Mouse (Mus musculus) forebrain, postnatal 0 days (tissue): ENCODE measurements around the gene Ndufa11. TPM values are rescaled to one million over a fixed set of nuclear protein-coding genes. Genes with fewer than 3 reads are reported as not detected.

ENCODE experiments used
- ATAC-seq: fragments of 200-750 bp; cut with Nextera tagmentation; 2 replicates; pipeline ENCODE4 v1.8.0; 2017; ENCODE audit warnings: mild to moderate bottlenecking, moderate library complexity
- DNase-seq: peaks from one replicate; pipeline ENCODE4 v3.0.0-alpha.2; 2015
- H3K27ac ChIP-seq: fragments of 300-500 bp; sonication (generic); 2 replicates; pipeline ENCODE4 v1.5.1; 2014; ENCODE audit warnings: low read depth, mild to moderate bottlenecking, antibody characterized with exemption, low read length, moderate library complexity, mixed read lengths
- H3K27me3 ChIP-seq: fragments of 300-500 bp; sonication (generic); 2 replicates; pipeline ENCODE4 v1.6.1; 2014; ENCODE audit warnings: mild to moderate bottlenecking, low read length, mixed read lengths; ENCODE audit not compliant: insufficient read depth
- H3K36me3 ChIP-seq: fragments of 300-500 bp; sonication (generic); 2 replicates; pipeline ENCODE4 v1.6.1; 2014; ENCODE audit warnings: mild to moderate bottlenecking, moderate library complexity; ENCODE audit not compliant: insufficient read depth
- H3K4me1 ChIP-seq: fragments of 300-500 bp; sonication (generic); 2 replicates; pipeline ENCODE4 v1.6.1; 2014; ENCODE audit warnings: antibody characterized with exemption; ENCODE audit not compliant: insufficient read depth
- H3K4me2 ChIP-seq: fragments of 300-500 bp; sonication (generic); 2 replicates; pipeline ENCODE4 v1.6.1; 2014; ENCODE audit warnings: low read depth, mild to moderate bottlenecking, moderate library complexity
- H3K4me3 ChIP-seq: fragments of 300-500 bp; sonication (generic); 2 replicates; pipeline ENCODE4 v1.5.1; 2014; ENCODE audit warnings: low read depth, low read length, mixed read lengths
- H3K9ac ChIP-seq: fragments of 300-500 bp; sonication (generic); 2 replicates; pipeline ENCODE4 v1.6.1; 2014; ENCODE audit warnings: mild to moderate bottlenecking
- H3K9me3 ChIP-seq: fragments of 300-500 bp; sonication (generic); 2 replicates; pipeline ENCODE4 v1.6.1; 2016; ENCODE audit warnings: low read length
- CTCF ChIP-seq: sonication (generic); IDR thresholded peaks from 2 replicates; pipeline ENCODE4 v1.5.1; 2016; ENCODE audit warnings: antibody characterized with exemption, control low read depth, low read depth
- WGBS: fragments of 180-500 bp; shearing (Covaris S2); extraction: QIAGEN DNeasy Blood & Tissue Kit; methylation state at CpG from one replicate; pipeline ENCODE4 v1.1.7; 2014; 5-methylcytosine and 5-hydroxymethylcytosine counted together
- polyA plus RNA-seq: library from polyadenylated mRNA; unstranded; fragments of >200 nt; fragmentation: Nextera tagmentation; extraction: Ambion mirVana; gene quantifications from 2 replicates; pipeline ENCODE4 v1.2.1, GENCODE M21; 2015
- total RNA-seq: library from RNA; depleted of rRNA; stranded (reverse); fragments of >200 nt; gene quantifications from 2 replicates; pipeline ENCODE4 v1.2.3, GENCODE M21; 2014; rRNA removed

Ndufa11 gene
- total RNA-seq, result 191 TPM in 2 replicates
- polyA plus RNA-seq, result 576 and 730 TPM in 2 replicates

DNA sequence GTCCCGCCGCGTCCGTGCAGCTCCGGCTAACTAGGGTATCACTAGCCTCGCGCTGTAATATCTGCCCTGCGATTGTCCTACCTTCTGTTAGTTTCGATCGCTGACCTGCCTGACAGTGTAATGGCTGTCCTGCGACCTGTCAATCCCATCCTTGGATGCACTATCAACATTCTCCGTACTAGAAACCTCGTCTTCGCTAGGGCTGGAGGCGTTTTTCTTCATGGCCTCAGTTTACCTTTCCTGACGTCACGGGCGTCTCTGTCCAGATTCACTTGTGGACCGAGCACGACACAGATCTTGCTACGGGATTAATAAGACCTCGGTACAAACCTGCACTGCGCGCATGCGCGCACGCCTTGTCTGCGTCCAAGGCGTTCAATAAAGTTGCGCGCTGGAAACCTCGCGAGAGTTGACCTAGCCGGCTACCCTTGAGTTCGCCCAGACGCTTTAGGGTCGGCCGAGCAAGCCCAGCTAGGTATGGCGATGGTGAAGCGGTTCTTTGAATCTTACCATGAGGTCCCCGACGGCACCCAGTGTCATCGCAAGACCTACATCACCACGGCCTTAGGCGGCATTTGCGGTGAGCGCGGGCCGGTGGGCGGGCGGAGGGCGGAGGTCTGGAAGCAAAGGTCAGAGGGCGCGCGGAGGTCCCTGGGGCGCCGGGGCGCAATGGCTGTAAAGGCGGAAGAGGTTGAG is at the start of gene Ndufa11, which contains the start of gene Vmac:
Gene Ndufa11, plus strand, starts transcription at position 405 of the 696 bp plus-strand sequence.
Gene Vmac, minus strand, starts transcription at position 660 of the 696 bp plus-strand sequence.
- peak; percentile 75 for ATAC-seq
- Histone ChIP-seq H3K4me2 (peak within 1 kb of the TSS; percentile 68), H3K27me3 (no peaks in the 10 kb centered on the region), H3K9ac (peak within 1 kb of the TSS; percentile 90), H3K4me3 (peak within 1 kb of the TSS; percentile 72), H3K9me3 (no peaks in the 10 kb centered on the region), H3K27ac (peak within 1 kb of the TSS; percentile 87), H3K4me1 (peaks cover 18% of the 10 kb centered on the region), H3K36me3 (peaks cover 22% of the 10 kb centered on the region)
- DNase-seq, result peak; percentile 99
- no peak for TF ChIP-seq CTCF
- under 1% methylated on average over 59 of the region's 59 CpGs for WGBS

DNA sequence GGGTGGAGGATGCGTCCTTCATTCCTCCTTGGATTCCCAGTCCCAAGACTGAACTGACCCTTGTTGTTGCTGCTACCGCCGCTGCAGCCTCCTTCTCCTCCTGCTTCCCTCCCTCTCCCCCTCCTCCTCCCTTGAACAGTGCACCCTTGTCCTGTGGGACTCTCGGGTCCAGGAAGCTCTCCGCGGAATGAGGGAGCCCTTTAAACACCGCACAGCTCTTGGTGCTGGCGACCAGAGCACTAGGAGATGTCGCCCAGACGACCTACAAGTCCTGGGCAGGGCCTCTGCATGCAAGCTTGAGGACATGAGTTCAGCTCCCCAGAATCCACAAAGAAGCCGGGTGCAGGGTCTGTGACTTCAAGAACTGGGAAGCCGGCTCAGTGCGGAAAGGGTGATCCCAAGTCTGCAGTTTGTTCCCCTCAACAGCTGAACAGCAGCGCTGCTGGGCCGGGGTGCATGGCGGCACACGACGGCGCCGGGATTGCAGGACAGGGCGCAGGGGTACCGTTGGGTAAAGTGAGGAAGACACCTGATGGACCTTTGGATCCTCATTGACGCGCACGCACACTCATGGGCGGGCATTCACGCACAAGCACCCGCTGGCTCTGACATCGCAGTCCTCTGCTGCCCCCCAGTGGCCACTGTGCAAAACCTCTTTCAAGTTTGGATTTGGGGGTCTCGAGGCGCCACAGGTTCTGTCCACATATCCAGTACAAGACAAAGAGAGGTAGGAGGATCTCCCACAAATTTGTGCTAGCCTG is 49.0 kb upstream of the Ndufa11 start:
- Histone ChIP-seq H3K9ac (peak overlapping the region; percentile 38; the same call in 1 of the 2 replicates), H3K27me3 (no peaks in the 10 kb centered on the region; the same call in 1 of the 2 replicates), H3K4me1 (no peaks in the 10 kb centered on the region), H3K4me3 (peak overlapping the region; percentile 41), H3K4me2 (peak overlapping the region; percentile 72), H3K27ac (no peak overlapping the region), H3K9me3 (no peaks in the 10 kb centered on the region), H3K36me3 (no peaks in the 10 kb centered on the region)
- WGBS, result 4% methylated on average over 31 of the region's 31 CpGs
- DNase-seq (peak; percentile 90), ATAC-seq (peak; percentile 28)
- peak; percentile 94 for TF ChIP-seq CTCF

DNA sequence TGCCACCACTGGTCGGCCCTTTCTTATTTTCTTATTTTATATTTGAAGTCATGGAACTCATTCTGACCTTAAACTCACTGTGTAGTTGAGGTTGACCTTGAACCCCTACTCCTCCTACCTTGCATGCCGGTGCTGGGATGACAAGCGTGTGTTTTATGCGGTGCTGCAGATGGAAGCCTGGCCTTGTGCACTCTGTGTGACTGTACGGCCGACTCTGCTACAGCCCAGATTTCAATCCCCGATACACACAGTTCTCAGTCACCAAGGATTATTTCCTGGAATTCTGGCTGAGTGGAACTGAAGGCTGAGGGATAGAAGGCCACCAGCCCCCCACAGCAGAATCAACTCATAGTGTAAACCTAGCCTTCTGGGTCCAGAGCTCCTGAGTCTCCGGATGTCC is 47.8 kb upstream of the Ndufa11 start:
- no peak for ATAC-seq
- no peak for DNase-seq
- H3K4me3 ChIP-seq, result no peak overlapping the region
- 82% methylated on average over 8 of the region's 8 CpGs for WGBS
- no peak overlapping the region for H3K27ac ChIP-seq
- no peak for TF ChIP-seq CTCF
- no peak overlapping the region for H3K4me2 ChIP-seq
- H3K4me1 ChIP-seq, result peaks cover 8% of the 10 kb centered on the region
- no peaks in the 10 kb centered on the region for H3K36me3 ChIP-seq
- no peak overlapping the region for H3K9ac ChIP-seq
- H3K27me3 ChIP-seq, result no peaks in the 10 kb centered on the region; the same call in 1 of the 2 replicates
- H3K9me3 ChIP-seq, result no peaks in the 10 kb centered on the region

DNA sequence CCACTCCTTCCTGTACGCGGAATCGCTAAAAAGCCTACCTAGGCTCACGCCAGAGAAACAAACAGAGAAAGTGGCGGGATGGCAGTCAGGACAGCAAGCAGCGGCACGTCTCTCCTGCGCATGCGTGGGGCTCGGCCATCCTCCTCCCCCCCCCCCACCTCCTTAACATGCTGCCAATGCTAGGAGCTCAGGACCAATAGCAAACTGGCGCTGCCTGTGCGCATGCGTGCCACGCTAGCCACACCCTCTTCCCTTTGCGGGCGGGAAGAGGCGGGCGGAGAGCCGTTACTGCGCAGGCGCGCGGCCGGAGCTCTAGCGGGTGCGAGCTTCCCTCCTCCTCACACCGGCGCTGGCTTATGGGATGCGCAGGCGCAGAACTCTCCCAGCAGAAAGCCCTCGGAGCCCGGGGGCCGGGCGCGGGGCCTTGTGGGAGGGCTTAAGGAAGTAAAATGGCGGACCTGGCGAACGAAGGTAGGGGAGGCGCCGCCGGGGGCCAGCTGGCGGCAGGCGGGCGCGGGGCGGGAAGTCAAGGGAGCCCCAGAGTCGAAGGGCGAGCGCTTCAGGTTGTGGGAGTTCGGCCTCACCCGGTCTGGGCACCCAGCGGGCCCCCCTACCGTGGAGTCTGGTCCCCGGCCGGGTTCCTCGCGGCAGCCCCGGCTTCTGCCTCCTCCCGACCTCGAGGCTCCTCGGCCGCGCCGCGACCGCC is 44.5 kb upstream of the Ndufa11 start, which contains the start of gene Ranbp3:
Gene Ranbp3, plus strand, starts transcription at position 354 of the 706 bp plus-strand sequence.
- H3K4me2 ChIP-seq, result peak within 1 kb of the TSS; percentile 87
- H3K27me3 ChIP-seq, result no peaks in the 10 kb centered on the region
- peak within 1 kb of the TSS; percentile 84 for H3K4me3 ChIP-seq
- peak; percentile 100 for DNase-seq
- no peaks in the 10 kb centered on the region for H3K9me3 ChIP-seq
- peaks cover 12% of the 10 kb centered on the region for H3K4me1 ChIP-seq
- H3K27ac ChIP-seq, result peak within 1 kb of the TSS; percentile 82
- H3K36me3 ChIP-seq, result peaks cover 11% of the 10 kb centered on the region; the same call in 1 of the 2 replicates
- under 1% methylated on average over 57 of the region's 66 CpGs for WGBS
- H3K9ac ChIP-seq, result peak within 1 kb of the TSS; percentile 90
- no peak for TF ChIP-seq CTCF
- peak; percentile 92 for ATAC-seq

DNA sequence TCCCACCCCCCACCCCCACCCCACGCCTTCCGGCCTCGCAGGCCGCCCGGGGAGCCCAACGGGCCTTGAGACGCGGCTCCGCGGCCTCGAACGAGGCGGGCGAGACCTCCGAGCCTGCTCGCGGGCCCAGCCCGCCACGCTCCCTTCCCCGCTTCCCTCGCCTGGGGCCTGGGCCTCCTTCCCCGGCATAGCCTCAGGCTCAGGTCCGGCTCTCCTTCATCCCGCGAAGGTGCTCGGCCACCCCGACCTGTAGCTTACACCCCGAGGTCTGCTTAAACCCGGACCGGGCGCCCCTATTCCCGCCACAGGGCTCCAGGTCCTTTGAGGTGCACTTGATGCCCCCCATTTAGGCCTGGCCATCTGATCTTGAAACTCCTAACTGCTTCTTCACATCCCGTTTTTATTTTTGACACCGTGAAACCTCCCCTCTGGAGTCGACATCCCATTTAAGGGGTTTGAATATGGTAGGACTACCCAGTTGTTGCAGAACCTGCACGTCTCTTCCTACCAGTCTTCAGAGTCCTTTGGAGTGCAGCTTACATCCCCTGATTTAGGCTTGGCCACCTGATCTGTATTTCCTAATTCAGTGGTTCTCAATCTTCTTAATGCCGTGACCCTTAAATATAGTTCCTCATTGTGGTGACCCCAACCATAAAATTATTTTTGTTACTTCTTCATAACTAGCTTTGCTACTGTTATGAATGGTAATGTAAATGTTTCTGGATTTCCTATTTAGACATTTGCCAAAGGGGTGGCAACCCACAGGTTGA is 43.7 kb upstream of the Ndufa11 start:
- no peak for DNase-seq
- Histone ChIP-seq H3K4me2 (peak overlapping the region; percentile 87), H3K9me3 (no peaks in the 10 kb centered on the region), H3K4me1 (peaks cover 12% of the 10 kb centered on the region), H3K9ac (peak overlapping the region; percentile 90), H3K36me3 (peaks cover 11% of the 10 kb centered on the region; the same call in 1 of the 2 replicates), H3K27ac (peak overlapping the region; percentile 82), H3K27me3 (no peaks in the 10 kb centered on the region), H3K4me3 (peak overlapping the region; percentile 84)
- whole genome bisulfite sequencing, result 2% methylated on average over 29 of the region's 37 CpGs
- ATAC-seq, result peak; percentile 38
- TF ChIP-seq CTCF, result no peak

DNA sequence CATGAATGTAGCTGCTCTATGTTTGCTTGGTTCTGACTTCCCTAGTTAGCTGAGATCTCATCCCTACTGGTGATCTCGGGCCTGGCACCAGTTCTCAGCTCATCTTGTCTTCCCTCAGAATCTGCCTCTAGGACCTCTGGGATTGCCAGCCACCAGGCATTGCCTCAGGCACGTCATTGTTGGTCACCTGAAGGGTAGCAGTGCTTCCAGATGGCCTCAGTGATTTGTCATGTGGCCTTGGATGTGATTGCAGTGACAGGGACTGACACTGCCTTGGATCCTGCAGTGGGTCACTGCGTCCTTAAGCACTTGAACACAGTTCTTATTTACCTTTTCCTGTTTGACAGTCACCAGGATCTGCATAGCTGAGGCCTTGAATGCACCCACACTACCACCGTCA is 35.8 kb upstream of the Ndufa11 start:
- TF ChIP-seq CTCF, result no peak

More for the DNA sequence above, 35.8 kb upstream of the Ndufa11 start:
- Histone ChIP-seq H3K4me2 (no peak overlapping the region), H3K27ac (no peak overlapping the region), H3K36me3 (peaks cover 21% of the 10 kb centered on the region), H3K4me3 (no peak overlapping the region), H3K9ac (no peak overlapping the region), H3K4me1 (0 out of 2 replicates have a peak, but pooled peaks cover 3% of the 10 kb centered on the region), H3K27me3 (no peaks in the 10 kb centered on the region), H3K9me3 (no peaks in the 10 kb centered on the region)
- no peak for DNase-seq
- no peak for ATAC-seq
- WGBS, result 87% methylated on average over 4 of the region's 4 CpGs
